Mouse (Mus musculus): ENCODE data around the gene Tjp2. TPM values are rescaled to one million over a fixed set of nuclear protein-coding genes. Genes with fewer than 3 reads are reported as not detected.
"Not testable (repeated sequence)": the region's sequence is repeated elsewhere in the genome, so short reads cannot be mapped to it uniquely, and the experiment has no call there.

The Tjp2 gene
- polyA plus RNA-seq, 2 experiments, result 12.1 to 14.9 TPM

DNA sequence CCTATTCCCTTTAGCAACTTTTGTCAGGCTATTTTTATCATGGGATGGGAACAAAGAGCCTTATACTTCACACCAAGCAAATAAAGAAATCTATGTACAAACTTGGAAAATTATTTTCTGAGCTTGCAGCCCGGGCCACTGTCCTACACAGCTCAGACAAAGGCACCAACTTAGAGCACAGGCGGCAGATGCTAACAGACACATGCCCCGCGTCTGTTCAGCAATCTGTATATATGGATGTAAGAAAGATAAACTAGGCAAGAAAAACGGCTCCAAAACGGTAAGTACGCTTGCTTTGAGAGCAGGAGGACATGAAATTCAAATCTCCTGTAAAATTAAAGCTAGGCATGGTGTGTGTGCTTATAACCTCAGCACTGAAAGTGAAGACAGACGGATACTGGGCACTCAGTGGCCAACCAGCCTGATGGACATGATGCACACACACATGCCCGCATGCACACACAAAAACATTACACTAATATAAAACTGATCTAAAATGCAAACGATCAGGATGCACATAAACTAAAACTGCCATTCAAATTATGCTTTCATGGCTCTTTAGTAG is 122.2 kb downstream of the Tjp2 start:
- 89% methylated on average over 10 of the region's 10 CpGs for WGBS

DNA sequence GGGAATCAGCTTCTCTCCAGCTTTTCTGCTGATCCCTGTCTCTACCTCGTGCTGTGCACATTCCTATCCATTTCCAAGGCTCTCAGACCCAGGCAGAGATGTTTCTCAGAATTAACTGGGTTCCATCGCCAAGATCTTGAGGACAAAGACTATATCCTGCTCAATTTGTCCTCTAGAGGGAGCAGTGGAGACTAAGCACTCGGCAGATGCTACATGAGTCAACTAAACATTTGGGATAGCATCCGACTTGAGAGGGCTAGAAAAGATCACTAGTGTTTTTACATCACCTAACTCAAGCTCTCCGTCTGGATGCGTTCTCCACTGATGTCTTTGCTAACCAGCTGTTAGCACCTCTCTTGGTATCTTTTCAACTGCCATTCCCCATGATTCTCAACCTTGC is 123.6 kb downstream of the Tjp2 start:
- no peak overlapping the region for H3K4me2 ChIP-seq (replicated peaks; ENCODE audit: low read depth, low read length, severe bottlenecking)
- H3K9me3 ChIP-seq (ENCODE audit: control insufficient read depth, low read length), result no peaks in the 10 kb centered on the region
- H3K4me1 ChIP-seq (ENCODE audit: control insufficient read depth, insufficient read depth, low read length), result no peaks in the 10 kb centered on the region
- no peaks in the 10 kb centered on the region for H3K27me3 ChIP-seq (ENCODE audit: control insufficient read depth, insufficient read depth, low read length)
- 77% methylated on average over 6 of the region's 6 CpGs for WGBS
- no peak for ATAC-seq (ENCODE audit: low FRiP score, low read depth)
- no peak for TF ChIP-seq POLR2A (IDR thresholded peaks at IDR 0.05; ENCODE audit: borderline replicate concordance, extremely low read depth, insufficient read depth, insufficient read length)
- no peak overlapping the region for H3K9ac ChIP-seq (ENCODE audit: low read depth, low read length, severe bottlenecking)
- DNase-seq (ENCODE audit: low spot score), result no peak
- no peak overlapping the region for H3K27ac ChIP-seq (replicated peaks; ENCODE audit: low read depth, low read length)
- H3K36me3 ChIP-seq (ENCODE audit: control insufficient read depth, insufficient read depth, low read length), result peaks cover 9% of the 10 kb centered on the region
- H3K4me3 ChIP-seq (replicated peaks; ENCODE audit: low read length), result no peak overlapping the region

More for the DNA sequence above, 122.2 kb downstream of the Tjp2 start:
- H3K4me3 ChIP-seq (replicated peaks; ENCODE audit: low read length), result no peak overlapping the region
- no peak for ATAC-seq (ENCODE audit: low FRiP score, low read depth)
- no peak for TF ChIP-seq POLR2A (IDR thresholded peaks at IDR 0.05; ENCODE audit: borderline replicate concordance, extremely low read depth, insufficient read depth, insufficient read length)
- no peak for DNase-seq (ENCODE audit: low spot score)
- H3K4me2 ChIP-seq (replicated peaks; ENCODE audit: low read depth, low read length, severe bottlenecking), result no peak overlapping the region
- no peaks in the 10 kb centered on the region for H3K9me3 ChIP-seq (ENCODE audit: control insufficient read depth, low read length)
- no peaks in the 10 kb centered on the region for H3K27me3 ChIP-seq (ENCODE audit: control insufficient read depth, insufficient read depth, low read length)
- no peaks in the 10 kb centered on the region for H3K4me1 ChIP-seq (ENCODE audit: control insufficient read depth, insufficient read depth, low read length)
- peaks cover 12% of the 10 kb centered on the region for H3K36me3 ChIP-seq (ENCODE audit: control insufficient read depth, insufficient read depth, low read length)
- no peak overlapping the region for H3K9ac ChIP-seq (ENCODE audit: low read depth, low read length, severe bottlenecking)
- H3K27ac ChIP-seq (replicated peaks; ENCODE audit: low read depth, low read length), result no peak overlapping the region

DNA sequence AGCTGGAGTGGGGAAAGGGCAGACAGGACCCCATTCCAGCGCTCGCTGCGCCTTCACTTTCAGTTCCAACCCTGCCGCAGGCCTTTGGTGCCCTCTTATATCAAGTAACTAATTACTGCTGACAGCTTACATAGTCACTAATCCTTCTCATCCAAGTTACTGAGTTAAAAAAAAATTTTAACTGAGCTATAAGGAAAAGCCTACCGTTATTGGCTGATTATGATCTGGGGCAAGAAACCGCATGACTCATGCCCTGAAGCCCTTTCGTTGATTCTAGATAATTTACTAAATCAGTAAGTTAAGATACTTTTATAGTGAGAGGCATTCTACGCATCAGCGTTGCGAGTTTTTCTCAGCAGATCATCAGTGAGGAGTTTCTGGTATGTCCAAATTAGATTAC is 126.1 kb downstream of the Tjp2 start:
- Histone ChIP-seq H3K4me3 (replicated peaks; ENCODE audit: low read length) (no peak overlapping the region), H3K4me2 (replicated peaks; ENCODE audit: low read depth, low read length, severe bottlenecking) (no peak overlapping the region), H3K27ac (replicated peaks; ENCODE audit: low read depth, low read length) (no peak overlapping the region), H3K36me3 (ENCODE audit: control insufficient read depth, insufficient read depth, low read length) (peaks cover 12% of the 10 kb centered on the region), H3K9ac (ENCODE audit: low read depth, low read length, severe bottlenecking) (no peak overlapping the region), H3K27me3 (ENCODE audit: control insufficient read depth, insufficient read depth, low read length) (no peaks in the 10 kb centered on the region), H3K9me3 (ENCODE audit: control insufficient read depth, low read length) (no peaks in the 10 kb centered on the region), H3K4me1 (ENCODE audit: control insufficient read depth, insufficient read depth, low read length) (no peaks in the 10 kb centered on the region)
- ATAC-seq (ENCODE audit: low FRiP score, low read depth) (no peak), DNase-seq (ENCODE audit: low spot score) (no peak)
- no peak for TF ChIP-seq POLR2A (IDR thresholded peaks at IDR 0.05; ENCODE audit: borderline replicate concordance, extremely low read depth, insufficient read depth, insufficient read length)
- 68% methylated on average over 10 of the region's 10 CpGs for WGBS

DNA sequence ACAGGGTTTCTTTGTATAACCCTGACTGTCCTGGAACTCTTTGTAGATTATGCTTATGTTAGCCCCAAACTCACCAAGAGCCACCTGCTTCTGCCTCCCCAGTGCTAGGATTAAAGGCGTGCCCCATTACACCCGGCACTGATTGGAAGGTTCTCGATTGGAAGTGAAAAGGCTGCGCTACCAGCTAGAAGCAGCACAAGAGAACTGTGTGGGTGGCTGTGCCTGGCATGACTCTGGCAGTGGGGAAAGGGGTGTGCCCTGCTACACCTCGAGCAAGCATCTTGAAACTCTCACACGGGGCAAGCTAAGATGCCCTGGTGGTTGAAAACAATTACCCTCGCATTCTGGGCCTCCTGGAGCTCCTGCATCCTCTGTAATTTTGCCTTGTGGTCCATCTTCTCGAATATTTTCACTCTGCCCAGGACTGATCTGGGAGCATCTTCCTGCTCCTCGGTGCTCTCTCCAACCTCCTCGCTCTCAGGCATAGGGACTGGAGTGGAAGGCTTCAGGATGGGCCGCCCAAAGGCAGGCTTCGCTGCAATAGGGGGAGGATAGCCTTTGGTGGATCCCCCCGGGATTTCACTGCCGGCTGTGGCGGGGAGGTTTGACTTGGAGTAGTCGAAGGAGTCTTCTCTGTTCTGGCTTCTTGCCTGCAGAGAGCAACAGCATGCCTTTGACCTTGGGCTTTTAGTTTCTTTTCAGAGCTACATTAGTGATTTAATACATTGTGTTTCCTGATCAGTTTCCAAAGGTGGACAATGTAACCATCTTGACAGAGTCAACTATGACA is 127.0 kb downstream of the Tjp2 start:
- DNase-seq (ENCODE audit: low spot score), result no peak
- no peak overlapping the region for H3K27ac ChIP-seq (replicated peaks; ENCODE audit: low read depth, low read length)
- TF ChIP-seq POLR2A (IDR thresholded peaks at IDR 0.05; ENCODE audit: borderline replicate concordance, extremely low read depth, insufficient read depth, insufficient read length), result no peak
- no peaks in the 10 kb centered on the region for H3K4me1 ChIP-seq (ENCODE audit: control insufficient read depth, insufficient read depth, low read length)
- no peak overlapping the region for H3K4me2 ChIP-seq (replicated peaks; ENCODE audit: low read depth, low read length, severe bottlenecking)
- peaks cover 12% of the 10 kb centered on the region for H3K36me3 ChIP-seq (ENCODE audit: control insufficient read depth, insufficient read depth, low read length)
- no peak overlapping the region for H3K4me3 ChIP-seq (replicated peaks; ENCODE audit: low read length)
- ATAC-seq (ENCODE audit: low FRiP score, low read depth), result no peak
- H3K9ac ChIP-seq (ENCODE audit: low read depth, low read length, severe bottlenecking), result no peak overlapping the region
- H3K9me3 ChIP-seq (ENCODE audit: control insufficient read depth, low read length), result no peaks in the 10 kb centered on the region
- 89% methylated on average over 16 of the region's 16 CpGs for WGBS
- no peaks in the 10 kb centered on the region for H3K27me3 ChIP-seq (ENCODE audit: control insufficient read depth, insufficient read depth, low read length)

DNA sequence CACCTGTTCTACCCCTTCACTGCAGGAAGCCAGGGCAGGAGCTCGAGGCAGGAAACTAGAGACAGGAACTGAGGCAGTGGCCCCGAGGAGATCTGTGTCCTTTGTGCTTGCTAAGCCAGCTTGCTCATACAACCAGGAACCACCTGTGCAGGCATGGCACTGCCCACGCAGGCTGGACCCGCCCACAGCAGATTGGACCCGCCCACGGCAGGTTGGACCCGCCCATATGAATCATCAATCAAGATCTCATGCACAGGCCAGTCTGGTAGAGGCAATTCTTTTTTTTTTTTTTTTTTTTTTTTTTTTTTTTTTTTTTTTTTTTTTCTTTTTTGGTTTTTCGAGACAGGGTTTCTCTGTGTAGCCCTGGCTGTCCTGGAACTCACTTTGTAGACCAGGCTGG is 132.8 kb downstream of the Tjp2 start:
- H3K36me3 ChIP-seq (ENCODE audit: control insufficient read depth, insufficient read depth, low read length), result not testable (repeated sequence)

More for the DNA sequence above, 132.8 kb downstream of the Tjp2 start:
- H3K27me3 ChIP-seq (ENCODE audit: control insufficient read depth, insufficient read depth, low read length); H3K4me1 ChIP-seq (ENCODE audit: control insufficient read depth, insufficient read depth, low read length); DNase-seq (ENCODE audit: low spot score); H3K27ac ChIP-seq (replicated peaks; ENCODE audit: low read depth, low read length); H3K9ac ChIP-seq (ENCODE audit: low read depth, low read length, severe bottlenecking); ATAC-seq (ENCODE audit: low FRiP score, low read depth); H3K4me3 ChIP-seq (replicated peaks; ENCODE audit: low read length); H3K9me3 ChIP-seq (ENCODE audit: control insufficient read depth, low read length); H3K4me2 ChIP-seq (replicated peaks; ENCODE audit: low read depth, low read length, severe bottlenecking): not testable (repeated sequence)
- WGBS, result 72% methylated on average over 8 of the region's 8 CpGs

Measured in limb, embryonic 14.5 days (tissue).